Mouse (Mus musculus) inflammation-experienced regulatory T-cells, adult 6 months (primary cell): Measurements from ENCODE around the gene Olfr1341. TPM values are rescaled to one million over a fixed set of nuclear protein-coding genes. Genes with fewer than 3 reads are reported as not detected.

Experiments
- ATAC-seq: one replicate; pipeline ENCODE4 v1.8.0; 2017
- polyA plus RNA-seq, 3 experiments: library from polyadenylated mRNA; unstranded; fragments of 100-300 nt; shearing (Covaris generic); gene quantifications; one replicate each; pipeline ENCODE4 v1.2.1; 2017

Gene Olfr1341
- polyA plus RNA-seq: not detected

GRCm38 (mm10) chr4:118703223-118703622, at the start of gene Olfr1341:
Gene Olfr1341 (plus strand): TSS chr4:118703523.
- ATAC-seq: no peak

GRCm38 (mm10) chr4:118658652-118659051, 44.7 kb upstream of the Olfr1341 start, which contains the start of gene Olfr62:
Gene Olfr62 (plus strand): TSS chr4:118658952.
- ATAC-seq: no peak

- ATAC-seq: no peak
Measured at GRCm38 (mm10) chr4:118687086-118687485, 16.2 kb upstream of the Olfr1341 start.

- no peak for ATAC-seq
Measured at GRCm38 (mm10) chr4:118692412-118692973, 10.8 kb upstream of the Olfr1341 start, which contains the start of gene Olfr1342. Gene Olfr1342 (minus strand): TSS chr4:118692756.

GRCm38 (mm10) chr4:118693812-118694211, 9.5 kb upstream of the Olfr1341 start:
- no peak for ATAC-seq

- no peak for ATAC-seq
Measured at GRCm38 (mm10) chr4:118708086-118708485, 4.8 kb downstream of the Olfr1341 start.

GRCm38 (mm10) chr4:118711656-118712055, 8.3 kb downstream of the Olfr1341 start:
- no peak for ATAC-seq

GRCm38 (mm10) chr4:118719838-118720237, 16.5 kb downstream of the Olfr1341 start, which contains the start of gene Olfr1340:
Gene Olfr1340 (plus strand): TSS chr4:118720138.
- no peak for ATAC-seq

- ATAC-seq: no peak
Measured at GRCm38 (mm10) chr4:118721742-118722483, 18.6 kb downstream of the Olfr1341 start.

- no peak for ATAC-seq
Measured at GRCm38 (mm10) chr4:118731875-118732274, 28.6 kb downstream of the Olfr1341 start, which contains the start of gene Olfr1339. Gene Olfr1339 (plus strand): TSS chr4:118732175.

GRCm38 (mm10) chr4:118739574-118739973, 36.3 kb downstream of the Olfr1341 start:
- ATAC-seq: no peak

- no peak for ATAC-seq
Measured at GRCm38 (mm10) chr4:118740988-118741698, 37.8 kb downstream of the Olfr1341 start.

GRCm38 (mm10) chr4:118741881-118742280, 38.6 kb downstream of the Olfr1341 start:
- ATAC-seq: no peak

- no peak for ATAC-seq
Measured at GRCm38 (mm10) chr4:118758637-118759036, 55.3 kb downstream of the Olfr1341 start, which contains the start of gene Olfr1338. Gene Olfr1338 (minus strand): TSS chr4:118758737.

Other genes with a start within 250 kb of the Olfr1341 start
- not detected for gene Mpl, start 246.0 kb upstream of the Olfr1341 start, polyA plus RNA-seq
- not detected for gene Tie1, start 213.5 kb upstream of the Olfr1341 start, polyA plus RNA-seq
- gene 2610528J11Rik, start 176.5 kb upstream of the Olfr1341 start, polyA plus RNA-seq: not detected
- not detected for gene Tmem125, start 159.5 kb upstream of the Olfr1341 start, polyA plus RNA-seq
- under 1 TPM in 1 of 3 experiments, not detected in 2; 0.09 TPM for gene Cfap57, start 82.7 kb upstream of the Olfr1341 start, polyA plus RNA-seq
- gene Ebna1bp2, start 82.7 kb upstream of the Olfr1341 start, polyA plus RNA-seq: 100 to 1,000 TPM; 160 to 179 (median 172) TPM
- gene Olfr62, start 44.6 kb upstream of the Olfr1341 start, polyA plus RNA-seq: not detected
- not detected for gene Olfr1342, start 10.8 kb upstream of the Olfr1341 start, polyA plus RNA-seq
- not detected for gene Olfr1340, start 16.6 kb downstream of the Olfr1341 start, polyA plus RNA-seq
- gene Olfr1339, start 28.7 kb downstream of the Olfr1341 start, polyA plus RNA-seq: not detected
- not detected for gene Olfr1338, start 55.2 kb downstream of the Olfr1341 start, polyA plus RNA-seq
- gene Olfr1337, start 79.1 kb downstream of the Olfr1341 start, polyA plus RNA-seq: not detected
- not detected for gene Olfr1335, start 106.4 kb downstream of the Olfr1341 start, polyA plus RNA-seq
- gene Olfr1333, start 132.8 kb downstream of the Olfr1341 start, polyA plus RNA-seq: not detected
- gene Olfr1331, start 161.1 kb downstream of the Olfr1341 start, polyA plus RNA-seq: not detected
- gene Olfr1330, start 185.1 kb downstream of the Olfr1341 start, polyA plus RNA-seq: under 1 TPM in 1 of 3 experiments, not detected in 2; 0.11 TPM
- not detected for gene Olfr1329, start 213.9 kb downstream of the Olfr1341 start, polyA plus RNA-seq
- gene Olfr1328, start 235.1 kb downstream of the Olfr1341 start, polyA plus RNA-seq: not detected